Mouse (Mus musculus) MEL (cell line): ENCODE data around the gene Rab31. TPM values are rescaled to one million over a fixed set of nuclear protein-coding genes. Genes with fewer than 3 reads are reported as not detected.

Experiments used
- DNase-seq: peaks from one replicate; pipeline ENCODE4 v3.0.0; 2011; ENCODE audit warnings: low read depth, low spot score
- H3K27ac ChIP-seq: 2 replicates; pipeline ENCODE4 v1.5.1; 2012; ENCODE audit warnings: low read depth, mild to moderate bottlenecking, control low read depth, low read length, moderate library complexity; ENCODE audit not compliant: control insufficient read depth
- H3K27me3 ChIP-seq, 2 experiments: fragments of 150-350 bp in 1 of 2; sonication (generic) in 1 of 2; 2 replicates each; pipeline ENCODE4 v1.6.1; 2012; ENCODE audit warnings: low read length in 2 of 2, mild to moderate bottlenecking in 2 of 2, improper control_type of control experiment in 1 of 2, moderate library complexity in 1 of 2; ENCODE audit not compliant: insufficient read depth in 2 of 2, control insufficient read depth in 1 of 2
- H3K36me3 ChIP-seq, 2 experiments: 2 replicates each; pipeline ENCODE4 v1.6.1; 2012 to 2014; ENCODE audit warnings: low read length in 2 of 2, improper control_type of control experiment in 1 of 2, inconsistent platforms in 1 of 2, mild to moderate bottlenecking in 1 of 2; ENCODE audit not compliant: insufficient read depth in 2 of 2, control insufficient read depth in 1 of 2
- H3K4me1 ChIP-seq, 2 experiments: fragments of 150-350 bp in 1 of 2; sonication (generic) in 1 of 2; 2 replicates each; pipeline ENCODE4 v1.6.1; 2012; ENCODE audit warnings: low read length in 2 of 2, improper control_type of control experiment in 1 of 2, mild to moderate bottlenecking in 1 of 2; ENCODE audit not compliant: insufficient read depth in 2 of 2, control insufficient read depth in 1 of 2
- H3K4me3 ChIP-seq, 2 experiments: fragments of 150-350 bp in 1 of 2; sonication (generic) in 1 of 2; 2 replicates each; pipeline ENCODE4 v1.5.1; 2012; ENCODE audit warnings: low read depth in 2 of 2, low read length in 2 of 2, mild to moderate bottlenecking in 2 of 2, moderate library complexity in 2 of 2, control low read depth in 1 of 2, improper control_type of control experiment in 1 of 2; ENCODE audit not compliant: control insufficient read depth in 1 of 2, insufficient read depth in 1 of 2
- H3K79me2 ChIP-seq: 2 replicates; pipeline ENCODE4 v1.6.1; 2012; ENCODE audit warnings: mild to moderate bottlenecking, low read length, moderate library complexity; ENCODE audit not compliant: control insufficient read depth, poor library complexity, insufficient read depth
- H3K9ac ChIP-seq: 2 replicates; pipeline ENCODE4 v1.6.1; 2012; ENCODE audit warnings: low read depth, mild to moderate bottlenecking, control low read depth, low read length, moderate library complexity; ENCODE audit not compliant: control insufficient read depth, poor library complexity, severe bottlenecking
- H3K9me3 ChIP-seq: fragments of 150-350 bp; sonication (generic); replicated peaks from 2 replicates; pipeline ENCODE4 v1.6.1; 2012; ENCODE audit warnings: mild to moderate bottlenecking, low read length, improper control_type of control experiment, moderate library complexity; ENCODE audit not compliant: insufficient read depth
- CHD1 ChIP-seq: IDR thresholded peaks from 2 replicates; pipeline ENCODE4 v1.6.1; 2012; ENCODE audit warnings: low read depth, mild to moderate bottlenecking, inconsistent platforms, low read length, improper control_type of control experiment
- CHD2 ChIP-seq: IDR thresholded peaks from 2 replicates; pipeline ENCODE4 v1.6.1; 2011; ENCODE audit warnings: low read length, improper control_type of control experiment
- CTCF ChIP-seq, 3 experiments: IDR thresholded peaks in 2 of 3; conservative IDR thresholded peaks in 1 of 3; 2 replicates each; pipeline ENCODE4 v1.5.1; 2011 to 2012; ENCODE audit warnings: low read length in 3 of 3, low read depth in 2 of 3, mild to moderate bottlenecking in 2 of 3, improper control_type of control experiment in 1 of 3, inconsistent platforms in 1 of 3, mixed read lengths in 1 of 3, moderate library complexity in 1 of 3; ENCODE audit not compliant: control insufficient read depth in 1 of 3, insufficient read depth in 1 of 3, poor library complexity in 1 of 3, severe bottlenecking in 1 of 3
- ELF1 ChIP-seq: IDR thresholded peaks from 2 replicates; pipeline ENCODE4 v1.6.1; 2014; ENCODE audit warnings: low read depth, mild to moderate bottlenecking, inconsistent platforms, low read length, improper control_type of control experiment, moderate library complexity
- EP300 ChIP-seq, 2 experiments: IDR thresholded peaks; 2 replicates each; pipeline ENCODE4 v1.6.1; 2011; ENCODE audit warnings: improper control_type of control experiment in 2 of 2, low read length in 2 of 2, low read depth in 1 of 2, mild to moderate bottlenecking in 1 of 2
- ETS1 ChIP-seq: IDR thresholded peaks from 2 replicates; pipeline ENCODE4 v1.6.1; 2012; ENCODE audit warnings: low read depth, mild to moderate bottlenecking, inconsistent platforms, low read length, improper control_type of control experiment, moderate library complexity
- GATA1 ChIP-seq: IDR thresholded peaks from 2 replicates; pipeline ENCODE4 v1.6.1; 2011; ENCODE audit warnings: low read depth, low read length, improper control_type of control experiment
- JUND ChIP-seq: IDR thresholded peaks from 2 replicates; pipeline ENCODE4 v1.6.1; 2011; ENCODE audit warnings: low read depth, mild to moderate bottlenecking, improper control_type of control experiment, low read length
- MAX ChIP-seq: IDR thresholded peaks from 2 replicates; pipeline ENCODE4 v1.6.1; 2011; ENCODE audit warnings: low read length, improper control_type of control experiment
- MAZ ChIP-seq: IDR thresholded peaks from 2 replicates; pipeline ENCODE4 v1.6.1; 2012; ENCODE audit warnings: low read depth, mild to moderate bottlenecking, inconsistent platforms, low read length, improper control_type of control experiment
- MYC ChIP-seq: IDR thresholded peaks from 2 replicates; pipeline ENCODE4 v1.6.1; 2011; ENCODE audit warnings: low read depth, mild to moderate bottlenecking, low read length, improper control_type of control experiment, moderate library complexity
- NRF1 ChIP-seq: IDR thresholded peaks from 2 replicates; pipeline ENCODE4 v1.6.1; 2014; ENCODE audit warnings: low read depth, mild to moderate bottlenecking, inconsistent platforms, low read length, improper control_type of control experiment, moderate library complexity; ENCODE audit not compliant: poor library complexity, insufficient read depth, severe bottlenecking
- POLR2AphosphoS5 ChIP-seq: IDR thresholded peaks from 2 replicates; pipeline ENCODE4 v1.6.1; 2012; ENCODE audit warnings: low read depth, borderline replicate concordance, mild to moderate bottlenecking, inconsistent platforms, low read length, moderate library complexity, mixed read lengths
- RAD21 ChIP-seq: IDR thresholded peaks from 2 replicates; pipeline ENCODE4 v1.6.1; 2011; ENCODE audit warnings: mild to moderate bottlenecking, low read depth, low read length, improper control_type of control experiment
- SMC3 ChIP-seq: IDR thresholded peaks from 2 replicates; pipeline ENCODE4 v1.6.1; 2011; ENCODE audit warnings: low read depth, low read length, improper control_type of control experiment
- TBP ChIP-seq: IDR thresholded peaks from 2 replicates; pipeline ENCODE4 v1.8.0; 2011; ENCODE audit warnings: low read depth, low read length, improper control_type of control experiment
- USF1 ChIP-seq: IDR thresholded peaks from 2 replicates; pipeline ENCODE4 v1.6.1; 2014; ENCODE audit warnings: low read depth, mild to moderate bottlenecking, inconsistent platforms, low read length, improper control_type of control experiment, moderate library complexity
- USF2 ChIP-seq, 2 experiments: IDR thresholded peaks; 2 replicates each; pipeline ENCODE4 v1.6.1; 2011 to 2012; ENCODE audit warnings: improper control_type of control experiment in 2 of 2, low read length in 2 of 2, borderline replicate concordance in 1 of 2, inconsistent platforms in 1 of 2, low read depth in 1 of 2, mild to moderate bottlenecking in 1 of 2; ENCODE audit not compliant: insufficient read depth in 1 of 2
- ZC3H11A ChIP-seq: IDR thresholded peaks from 2 replicates; pipeline ENCODE4 v1.6.1; 2012; ENCODE audit warnings: low read depth, mild to moderate bottlenecking, inconsistent platforms, low read length, improper control_type of control experiment
- ZKSCAN1 ChIP-seq: IDR thresholded peaks from 2 replicates; pipeline ENCODE4 v1.6.1; 2012; ENCODE audit warnings: low read depth, mild to moderate bottlenecking, inconsistent platforms, low read length, improper control_type of control experiment, moderate library complexity
- ZMIZ1 ChIP-seq: IDR thresholded peaks from 2 replicates; pipeline ENCODE4 v1.6.1; 2012; ENCODE audit warnings: low read depth, mild to moderate bottlenecking, inconsistent platforms, low read length, improper control_type of control experiment, moderate library complexity
- ZNF384 ChIP-seq: IDR thresholded peaks from 2 replicates; pipeline ENCODE4 v1.6.1; 2012; ENCODE audit warnings: low read depth, mild to moderate bottlenecking, inconsistent platforms, low read length, improper control_type of control experiment
- polyA plus RNA-seq, 2 experiments: library from polyadenylated mRNA; stranded (reverse) in 1 of 2; unstranded in 1 of 2; fragments of >175 nt in 1 of 2; fragments of >200 nt in 1 of 2; gene quantifications; 2 replicates each; pipeline versions ENCODE4 v1.2.1 to v1.2.4; 2012; ENCODE audit warnings: low replicate concordance in 2 of 2, low read depth in 1 of 2; ENCODE audit not compliant: insufficient read length in 2 of 2, insufficient read depth in 1 of 2, missing spikeins in 1 of 2
- total RNA-seq: library from RNA; depleted of rRNA; stranded (reverse); fragments of 300-350 nt; gene quantifications from 2 replicates; pipeline ENCODE4 v1.2.3, GENCODE M21; 2012

Rab31 gene
- total and polyA plus RNA-seq, 3 experiments = 23.6 to 25.7 TPM; not detected in 1

DNA sequence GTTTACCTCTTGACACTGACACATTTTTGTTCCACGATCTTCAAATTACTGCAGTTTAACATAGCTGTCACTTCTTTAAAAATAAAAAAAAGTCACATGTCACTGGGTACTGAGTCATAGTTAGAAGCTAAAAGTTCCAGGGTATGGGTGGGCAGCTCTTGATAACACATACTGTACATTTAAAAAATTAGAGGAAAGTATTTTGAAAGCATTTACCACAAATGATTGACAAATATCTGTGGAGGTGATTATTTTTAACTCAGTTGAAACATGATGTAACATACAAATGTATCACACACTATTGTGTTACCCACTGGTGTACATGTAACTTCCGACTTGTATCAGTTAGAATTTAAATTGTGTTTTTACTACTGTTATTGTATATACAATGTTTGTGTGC is 37.5 kb downstream of the Rab31 start:
- H3K79me2 ChIP-seq = no peaks in the 10 kb centered on the region
- no peak overlapping the region for H3K27ac ChIP-seq
- H3K9me3 ChIP-seq = no peaks in the 10 kb centered on the region
- no peak for TF ChIP-seq EP300 (IDR thresholded peaks at IDR 0.05; ENCODE audit: low read depth in 1 of 2, low read length in 2 of 2)
- no peak for TF ChIP-seq ELF1
- no peak for TF ChIP-seq NRF1
- no peak for TF ChIP-seq USF2 (IDR thresholded peaks at IDR 0.05; ENCODE audit: borderline replicate concordance in 1 of 2, insufficient read depth in 1 of 2, low read depth in 1 of 2, low read length in 2 of 2)
- no peak for TF ChIP-seq MAZ
- no peak for TF ChIP-seq CHD1
- H3K4me3 ChIP-seq = no peak overlapping the region
- no peak overlapping the region for H3K9ac ChIP-seq
- no peaks in the 10 kb centered on the region; a peak in 1 of 4 replicates for H3K4me1 ChIP-seq
- no peak for DNase-seq
- H3K27me3 ChIP-seq = no peaks in the 10 kb centered on the region
- peaks cover 0 to 2% of the 10 kb centered on the region in 2 experiments; a peak in 2 of 4 replicates for H3K36me3 ChIP-seq

DNA sequence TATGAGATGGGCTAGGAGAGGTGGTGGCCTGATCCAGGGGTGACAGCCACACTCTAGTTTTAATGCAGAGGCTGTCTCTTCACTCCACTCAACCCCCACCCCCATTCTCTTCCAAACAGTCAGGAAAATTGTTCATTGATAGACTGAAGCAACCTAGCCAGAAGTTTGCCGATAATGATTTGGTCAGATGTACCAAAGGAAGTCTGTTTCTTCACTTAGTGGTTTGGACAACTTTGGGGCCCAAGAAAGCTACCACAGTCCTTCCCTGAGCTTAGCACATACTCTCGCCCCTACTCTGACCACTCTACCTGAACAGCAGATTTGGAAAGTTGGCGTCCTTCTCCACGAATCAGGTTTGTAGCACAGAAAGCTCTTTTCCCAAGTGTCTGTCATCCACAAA is 39.9 kb downstream of the Rab31 start:
- Histone ChIP-seq H3K36me3 (peaks cover 0 to 5% of the 10 kb centered on the region in 2 experiments; a peak in 2 of 4 replicates), H3K9me3 (no peaks in the 10 kb centered on the region), H3K4me3 (no peak overlapping the region), H3K27me3 (no peaks in the 10 kb centered on the region), H3K9ac (no peak overlapping the region), H3K79me2 (no peaks in the 10 kb centered on the region), H3K4me1 (no peaks in the 10 kb centered on the region; a peak in 2 of 4 replicates), H3K27ac (no peak overlapping the region)
- TF ChIP-seq GATA1 = no peak
- no peak for TF ChIP-seq MYC
- TF ChIP-seq ZMIZ1 = no peak
- no peak for TF ChIP-seq EP300 (IDR thresholded peaks at IDR 0.05; ENCODE audit: low read depth in 1 of 2, low read length in 2 of 2)
- no peak for TF ChIP-seq CTCF (IDR thresholded peaks at IDR 0.05 in 2 of 3, conservative IDR thresholded peaks at IDR 0.05 in 1 of 3; ENCODE audit: control insufficient read depth in 1 of 3, insufficient read depth in 1 of 3, low read depth in 2 of 3, low read length in 3 of 3, poor library complexity in 1 of 3, severe bottlenecking in 1 of 3)
- TF ChIP-seq NRF1 = no peak
- TF ChIP-seq USF1 = no peak
- TF ChIP-seq USF2 (IDR thresholded peaks at IDR 0.05; ENCODE audit: borderline replicate concordance in 1 of 2, insufficient read depth in 1 of 2, low read depth in 1 of 2, low read length in 2 of 2) = no peak
- TF ChIP-seq SMC3 = no peak
- no peak for DNase-seq

DNA sequence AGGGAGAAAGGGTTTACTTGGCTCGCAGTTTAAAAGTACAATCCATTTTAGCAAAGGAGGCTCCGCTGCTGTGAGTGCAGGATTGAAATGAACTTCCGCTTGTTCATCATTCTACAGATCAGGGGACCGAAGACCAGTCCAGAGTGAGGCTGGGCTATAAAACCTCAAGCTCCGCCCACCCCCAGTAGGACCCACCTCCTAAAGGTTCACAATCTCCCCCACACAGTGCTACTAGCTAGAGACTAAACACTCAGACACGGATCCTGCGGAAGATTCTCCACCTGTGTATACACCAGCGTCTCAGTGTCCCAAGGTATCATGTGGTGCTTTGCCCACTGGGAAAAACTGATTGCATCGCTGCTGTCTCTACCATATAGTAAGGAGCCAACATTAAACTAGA is 40.8 kb downstream of the Rab31 start:
- TF ChIP-seq USF2 (IDR thresholded peaks at IDR 0.05; ENCODE audit: borderline replicate concordance in 1 of 2, insufficient read depth in 1 of 2, low read depth in 1 of 2, low read length in 2 of 2) (no peak), TBP (no peak), GATA1 (no peak), JUND (no peak), USF1 (no peak), SMC3 (no peak), RAD21 (no peak), MAZ (no peak), ZNF384 (no peak), ZC3H11A (no peak), MAX (no peak), ZKSCAN1 (no peak), POLR2AphosphoS5 (no peak), ETS1 (no peak), CHD2 (no peak)
- TF ChIP-seq, all 39 proteins: peak for 0
- H3K9me3 ChIP-seq = no peaks in the 10 kb centered on the region
- H3K4me1 ChIP-seq = no peaks in the 10 kb centered on the region; a peak in 2 of 4 replicates

More for the DNA sequence above, 40.8 kb downstream of the Rab31 start:
- DNase-seq = no peak
- H3K9ac ChIP-seq = no peak overlapping the region
- H3K79me2 ChIP-seq = no peaks in the 10 kb centered on the region
- H3K27me3 ChIP-seq = no peaks in the 10 kb centered on the region
- H3K4me3 ChIP-seq = no peak overlapping the region
- no peak overlapping the region for H3K27ac ChIP-seq
- H3K36me3 ChIP-seq = peaks cover 0 to 5% of the 10 kb centered on the region in 2 experiments; a peak in 2 of 4 replicates
